ENCODE assay signal across 8 mouse cellular contexts in genomic region chr5:43233316-43234181, GRCm38 (mm10). TPM values are rescaled to one million over a fixed set of nuclear protein-coding genes. Genes with fewer than 3 reads are reported as not detected.
DNase-seq lines count a peak whose midpoint lies in the region; ATAC-seq and TF ChIP-seq lines count a peak whose summit lies in the region.

No protein-coding gene starts in this region.

- H3K4me2 ChIP-seq in heart, embryonic 15.5 days, result peak overlapping the region; percentile 75
- peak overlapping the region; percentile 92 for H3K4me2 ChIP-seq in liver, embryonic 15.5 days
- H3K4me2 ChIP-seq in neural tube, embryonic 12.5 days (replicated peaks), result peak overlapping the region; percentile 84
- peak overlapping the region; percentile 85 for H3K4me2 ChIP-seq in stomach, postnatal 0 days (replicated peaks; ENCODE audit: low read depth)

- no peak for TF ChIP-seq EP300 in stomach, postnatal 0 days (optimal IDR thresholded peaks at IDR 0.05)

- H3K27ac ChIP-seq in brown adipose tissue, adult 24 weeks (replicated peaks; ENCODE audit: low read depth, low read length), result peak overlapping the region; percentile 94
- peak overlapping the region; percentile 93 for H3K27ac ChIP-seq in forebrain, embryonic 10.5 days
- peak overlapping the region; percentile 99 for H3K27ac ChIP-seq in heart, embryonic 15.5 days
- peak overlapping the region; percentile 90 for H3K27ac ChIP-seq in liver, embryonic 15.5 days (replicated peaks)
- H3K27ac ChIP-seq in neural tube, embryonic 12.5 days, result peak overlapping the region; percentile 96
- peak overlapping the region; percentile 99 for H3K27ac ChIP-seq in stomach, postnatal 0 days (replicated peaks)

- H3K4me3 ChIP-seq in brown adipose tissue, adult 24 weeks (ENCODE audit: insufficient read depth, low read depth, low read length), result peak overlapping the region; percentile 77
- H3K4me3 ChIP-seq in forebrain, embryonic 10.5 days, result peak overlapping the region; percentile 81
- H3K4me3 ChIP-seq in heart, embryonic 15.5 days, result peak overlapping the region; percentile 99
- peak overlapping the region; percentile 70 for H3K4me3 ChIP-seq in liver, embryonic 15.5 days (replicated peaks)
- peak overlapping the region; percentile 94 for H3K4me3 ChIP-seq in neural tube, embryonic 12.5 days
- peak overlapping the region; percentile 93 for H3K4me3 ChIP-seq in stomach, postnatal 0 days (ENCODE audit: low read depth, low read length)

- H3K9me3 ChIP-seq in forebrain, embryonic 10.5 days, result no peaks in the 10 kb centered on the region
- no peaks in the 10 kb centered on the region for H3K9me3 ChIP-seq in heart, embryonic 15.5 days (replicated peaks)
- H3K9me3 ChIP-seq in liver, embryonic 15.5 days (replicated peaks), result no peaks in the 10 kb centered on the region
- no peaks in the 10 kb centered on the region for H3K9me3 ChIP-seq in neural tube, embryonic 12.5 days
- H3K9me3 ChIP-seq in stomach, postnatal 0 days (ENCODE audit: control insufficient read depth, low read length), result no peaks in the 10 kb centered on the region

- H3K4me1 ChIP-seq in brown adipose tissue, adult 24 weeks (ENCODE audit: control insufficient read depth, insufficient read depth, insufficient read length, low read length), result no peaks in the 10 kb centered on the region
- peaks cover 17% of the 10 kb centered on the region for H3K4me1 ChIP-seq in forebrain, embryonic 10.5 days
- H3K4me1 ChIP-seq in heart, embryonic 15.5 days (replicated peaks), result peaks cover 2% of the 10 kb centered on the region; the same call in 1 of the 2 replicates
- peaks cover 15% of the 10 kb centered on the region for H3K4me1 ChIP-seq in liver, embryonic 15.5 days (replicated peaks)
- peaks cover 6% of the 10 kb centered on the region; the same call in 1 of the 2 replicates for H3K4me1 ChIP-seq in neural tube, embryonic 12.5 days
- H3K4me1 ChIP-seq in stomach, postnatal 0 days (replicated peaks; ENCODE audit: control insufficient read depth, insufficient read depth), result no peaks in the 10 kb centered on the region

- no peaks in the 10 kb centered on the region for H3K36me3 ChIP-seq in forebrain, embryonic 10.5 days (replicated peaks)
- no peaks in the 10 kb centered on the region for H3K36me3 ChIP-seq in heart, embryonic 15.5 days
- H3K36me3 ChIP-seq in liver, embryonic 15.5 days (replicated peaks), result no peaks in the 10 kb centered on the region
- no peaks in the 10 kb centered on the region for H3K36me3 ChIP-seq in neural tube, embryonic 12.5 days
- no peaks in the 10 kb centered on the region for H3K36me3 ChIP-seq in stomach, postnatal 0 days (ENCODE audit: control insufficient read depth, insufficient read depth, low read length)

- peak; percentile 67 to 71 for DNase-seq in CD8-positive naive resting alpha-beta T cell, adult 2 months (ENCODE audit: low read depth in 2 of 2, low spot score in 2 of 2)
- peak; percentile 65 for DNase-seq in forebrain, embryonic 10.5 days (ENCODE audit: extremely low spot score, low spot score)
- peak; percentile 82 to 94 for DNase-seq in kidney, postnatal 25 days
- DNase-seq in stomach, postnatal 0 days (ENCODE audit: low spot score), result peak; percentile 87

- peak; percentile 51 for ATAC-seq in heart, embryonic 15.5 days (replicated peaks; ENCODE audit: insufficient number of reproducible peaks, insufficient read depth, low FRiP score, low read depth)
- ATAC-seq in liver, embryonic 15.5 days (ENCODE audit: insufficient read depth), result peak; percentile 49
- peak; percentile 63 for ATAC-seq in neural tube, embryonic 12.5 days (ENCODE audit: low FRiP score, low read depth)
- peak; percentile 78 for ATAC-seq in stomach, postnatal 0 days (ENCODE audit: low FRiP score, low TSS enrichment)

- H3K9ac ChIP-seq in heart, embryonic 15.5 days, result peak overlapping the region; percentile 100
- H3K9ac ChIP-seq in liver, embryonic 15.5 days, result peak overlapping the region; percentile 72
- H3K9ac ChIP-seq in neural tube, embryonic 12.5 days, result peak overlapping the region; percentile 97
- peak overlapping the region; percentile 96 for H3K9ac ChIP-seq in stomach, postnatal 0 days (ENCODE audit: low read length)

- 0% methylated on average over 91 of the region's 101 CpGs for WGBS in forebrain, embryonic 10.5 days
- under 1% methylated on average over 78 of the region's 101 CpGs for WGBS in heart, embryonic 15.5 days
- under 1% methylated on average over 75 of the region's 101 CpGs for WGBS in liver, embryonic 15.5 days (ENCODE audit: insufficient replicate concordance)
- WGBS in neural tube, embryonic 12.5 days, result under 1% methylated on average over 94 of the region's 101 CpGs
- under 1% methylated on average over 78 of the region's 101 CpGs for WGBS in stomach, postnatal 0 days

- no peak for TF ChIP-seq CTCF in stomach, postnatal 0 days (IDR thresholded peaks at IDR 0.05; ENCODE audit: low read depth)

- peaks cover 48% of the 10 kb centered on the region for H3K27me3 ChIP-seq in forebrain, embryonic 10.5 days (ENCODE audit: poor library complexity, severe bottlenecking)
- H3K27me3 ChIP-seq in heart, embryonic 15.5 days, result no peaks in the 10 kb centered on the region
- peaks cover 67% of the 10 kb centered on the region for H3K27me3 ChIP-seq in liver, embryonic 15.5 days
- no peaks in the 10 kb centered on the region for H3K27me3 ChIP-seq in neural tube, embryonic 12.5 days (replicated peaks)
- no peaks in the 10 kb centered on the region for H3K27me3 ChIP-seq in stomach, postnatal 0 days (ENCODE audit: control insufficient read depth, insufficient read depth, low read length)

RNA-seq across cellular contexts. Expression of gene Cpeb2, which starts 0.6 kb away (rescaled TPM):
- 6.6 and 7.6 TPM in 2 replicates for polyA plus RNA-seq in brown adipose tissue, adult 24 weeks (2012; ENCODE audit: insufficient read depth, insufficient read length, missing spikeins)
- 0.69 and 1.1 TPM in 2 replicates for polyA plus RNA-seq in forebrain, embryonic 10.5 days (2016; fragmentation: Nextera tagmentation; extraction: Ambion mirVana)
- 4.0 and 5.2 TPM in 2 replicates for polyA plus RNA-seq in heart, embryonic 15.5 days (2015; fragmentation: Nextera tagmentation; extraction: Ambion mirVana)
- 1.0 and 1.2 TPM in 2 replicates for polyA plus RNA-seq in liver, embryonic 15.5 days (2015; fragmentation: Nextera tagmentation; extraction: Ambion mirVana)
- 9.6 and 9.8 TPM in 2 replicates for polyA plus RNA-seq in neural tube, embryonic 12.5 days (2016; fragmentation: Nextera tagmentation; extraction: Ambion mirVana)
- 7.2 and 7.3 TPM in 2 replicates for polyA plus RNA-seq in stomach, postnatal 0 days (2015; fragmentation: Nextera tagmentation; extraction: Ambion mirVana)

Comparison
In these comparisons a context has a peak if more than half of its experiments do, and no peak if none do; other contexts are left out.
1. Peak in every context shown above with its lines: DNase-seq, ATAC-seq, H3K4me3 ChIP-seq and H3K27ac ChIP-seq.